Mouse (Mus musculus): ENCODE measurements around the gene Psg19. TPM values are rescaled to one million over a fixed set of nuclear protein-coding genes. Genes with fewer than 3 reads are reported as not detected.
"Not testable (repeated sequence)": the region's sequence is repeated elsewhere in the genome, so short reads cannot be mapped to it uniquely, and the experiment has no call there.

The Psg19 gene
- total and polyA plus RNA-seq, 2 experiments from 2014 or later = not detected

- DNase-seq (ENCODE audit: low spot score) = no peak
- no peak for ATAC-seq (ENCODE audit: low FRiP score)
- TF ChIP-seq CTCF (IDR thresholded peaks at IDR 0.05) = peak; percentile 6; the same call in 1 of the 2 replicates
- H3K36me3 ChIP-seq (ENCODE audit: insufficient read depth, low read length) = no peaks in the 10 kb centered on the region
- H3K4me2 ChIP-seq (ENCODE audit: low read depth, low read length, poor library complexity, severe bottlenecking) = no peak overlapping the region
- H3K9ac ChIP-seq (replicated peaks; ENCODE audit: low read length, poor library complexity, severe bottlenecking) = no peak overlapping the region
- H3K9me3 ChIP-seq (ENCODE audit: low read length) = no peaks in the 10 kb centered on the region
- H3K27me3 ChIP-seq (ENCODE audit: insufficient read depth, low read length) = no peaks in the 10 kb centered on the region
- H3K4me1 ChIP-seq (ENCODE audit: insufficient read depth, low read length) = no peaks in the 10 kb centered on the region
- 46% methylated on average over 3 of the region's 3 CpGs for WGBS
- no peak overlapping the region for H3K4me3 ChIP-seq (ENCODE audit: low read depth, low read length)
- H3K27ac ChIP-seq (ENCODE audit: low read depth, low read length) = no peak overlapping the region
Observed at GRCm38 (mm10) chr7:18799129-18799528, 809 bp upstream of the Psg19 start.

GRCm38 (mm10) chr7:18790671-18791070, 7.6 kb downstream of the Psg19 start:
- H3K36me3 ChIP-seq (ENCODE audit: insufficient read depth, low read length); H3K27me3 ChIP-seq (ENCODE audit: insufficient read depth, low read length): not testable (repeated sequence)

DNA sequence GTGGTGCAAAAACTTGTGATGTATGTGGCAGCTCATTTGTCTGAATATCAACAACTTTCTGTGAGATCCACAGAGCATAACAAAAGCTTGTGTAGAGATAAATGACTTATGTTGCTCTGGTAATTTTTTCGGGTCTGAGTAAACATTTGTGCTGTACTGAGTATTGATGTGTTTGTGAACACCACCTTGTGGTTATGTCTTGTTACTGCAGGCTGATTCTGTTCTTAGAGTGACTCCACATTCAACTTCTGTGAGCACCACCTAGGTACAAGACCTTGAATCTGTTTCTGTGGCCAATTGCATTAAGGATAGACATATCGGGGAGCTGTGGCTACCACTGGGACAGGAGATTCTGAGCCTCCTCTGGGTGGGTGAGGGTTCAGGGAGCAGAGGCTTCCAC, 17.0 kb downstream of the Psg19 start:
- not testable (repeated sequence) for H3K4me1 ChIP-seq (ENCODE audit: insufficient read depth, low read length); H3K36me3 ChIP-seq (ENCODE audit: insufficient read depth, low read length); H3K27me3 ChIP-seq (ENCODE audit: insufficient read depth, low read length); ATAC-seq (ENCODE audit: low FRiP score); H3K9ac ChIP-seq (replicated peaks; ENCODE audit: low read length, poor library complexity, severe bottlenecking); H3K9me3 ChIP-seq (ENCODE audit: low read length); H3K27ac ChIP-seq (ENCODE audit: low read depth, low read length); H3K4me2 ChIP-seq (ENCODE audit: low read depth, low read length, poor library complexity, severe bottlenecking); H3K4me3 ChIP-seq (ENCODE audit: low read depth, low read length)
- DNase-seq (ENCODE audit: low spot score) = peak; percentile 15
- peak; percentile 62 for TF ChIP-seq CTCF (IDR thresholded peaks at IDR 0.05)
- WGBS = 41% methylated on average over 2 of the region's 2 CpGs

More at GRCm38 (mm10) chr7:18790671-18791070, 7.6 kb downstream of the Psg19 start:
- not testable (repeated sequence) for H3K27ac ChIP-seq (ENCODE audit: low read depth, low read length); ATAC-seq (ENCODE audit: low FRiP score); H3K4me3 ChIP-seq (ENCODE audit: low read depth, low read length); H3K4me2 ChIP-seq (ENCODE audit: low read depth, low read length, poor library complexity, severe bottlenecking); H3K9me3 ChIP-seq (ENCODE audit: low read length); H3K9ac ChIP-seq (replicated peaks; ENCODE audit: low read length, poor library complexity, severe bottlenecking); H3K4me1 ChIP-seq (ENCODE audit: insufficient read depth, low read length); DNase-seq (ENCODE audit: low spot score)

DNA sequence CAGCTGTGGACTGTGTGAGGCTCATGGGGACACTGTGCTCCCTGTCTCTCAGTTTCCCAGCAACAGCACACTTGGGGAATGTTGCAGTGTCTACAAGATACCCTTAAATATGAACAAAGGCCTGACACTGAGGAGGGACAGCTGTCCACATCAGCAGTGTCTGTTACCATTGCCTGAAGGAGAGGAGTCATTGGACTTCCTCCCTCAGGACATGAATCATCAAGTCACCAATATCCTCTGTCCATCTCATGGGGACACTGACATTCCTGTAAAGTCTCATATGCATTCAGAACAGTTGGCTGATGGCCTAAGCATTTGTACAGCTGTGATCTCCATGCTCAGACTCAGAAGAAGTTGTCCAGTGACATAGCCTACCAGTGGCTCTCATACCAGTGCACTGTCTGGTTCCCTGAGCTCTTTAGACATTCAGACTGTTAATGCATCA, 19.0 kb downstream of the Psg19 start:
- H3K27me3 ChIP-seq (ENCODE audit: insufficient read depth, low read length) = no peaks in the 10 kb centered on the region
- H3K4me1 ChIP-seq (ENCODE audit: insufficient read depth, low read length) = no peaks in the 10 kb centered on the region
- no peak overlapping the region for H3K4me3 ChIP-seq (ENCODE audit: low read depth, low read length)
- TF ChIP-seq CTCF (IDR thresholded peaks at IDR 0.05) = no peak
- ATAC-seq (ENCODE audit: low FRiP score) (no peak), DNase-seq (ENCODE audit: low spot score) (no peak)
- no peak overlapping the region for H3K9ac ChIP-seq (replicated peaks; ENCODE audit: low read length, poor library complexity, severe bottlenecking)
- no peaks in the 10 kb centered on the region for H3K36me3 ChIP-seq (ENCODE audit: insufficient read depth, low read length)
- H3K27ac ChIP-seq (ENCODE audit: low read depth, low read length) = no peak overlapping the region
- H3K9me3 ChIP-seq (ENCODE audit: low read length) = no peaks in the 10 kb centered on the region
- no peak overlapping the region for H3K4me2 ChIP-seq (ENCODE audit: low read depth, low read length, poor library complexity, severe bottlenecking)

DNA sequence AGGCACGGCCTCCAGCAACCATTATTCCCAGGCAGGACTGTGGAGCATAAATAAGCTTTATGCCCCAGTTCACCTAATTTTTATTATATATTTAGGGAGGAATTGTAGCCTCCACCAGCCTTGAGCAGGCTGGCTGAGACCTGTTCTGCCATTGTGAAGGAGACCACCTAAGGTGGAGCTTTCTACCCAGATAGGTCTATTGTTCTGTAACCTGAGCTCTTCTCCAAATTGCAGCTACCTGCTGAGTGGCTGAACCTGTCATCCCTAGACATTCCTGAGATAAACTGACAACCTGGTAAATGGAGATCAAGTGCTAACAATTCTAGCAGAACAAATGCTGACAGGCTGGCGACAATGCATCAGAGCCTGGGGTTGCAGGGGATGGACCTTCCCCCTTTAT, 35.4 kb downstream of the Psg19 start:
- not testable (repeated sequence) for DNase-seq (ENCODE audit: low spot score); H3K27me3 ChIP-seq (ENCODE audit: insufficient read depth, low read length); H3K4me2 ChIP-seq (ENCODE audit: low read depth, low read length, poor library complexity, severe bottlenecking); H3K36me3 ChIP-seq (ENCODE audit: insufficient read depth, low read length); H3K4me3 ChIP-seq (ENCODE audit: low read depth, low read length); H3K4me1 ChIP-seq (ENCODE audit: insufficient read depth, low read length); H3K9ac ChIP-seq (replicated peaks; ENCODE audit: low read length, poor library complexity, severe bottlenecking); ATAC-seq (ENCODE audit: low FRiP score); H3K27ac ChIP-seq (ENCODE audit: low read depth, low read length); H3K9me3 ChIP-seq (ENCODE audit: low read length)
- no CpG with 5 or more reads among the region's 2 CpGs for WGBS

DNA sequence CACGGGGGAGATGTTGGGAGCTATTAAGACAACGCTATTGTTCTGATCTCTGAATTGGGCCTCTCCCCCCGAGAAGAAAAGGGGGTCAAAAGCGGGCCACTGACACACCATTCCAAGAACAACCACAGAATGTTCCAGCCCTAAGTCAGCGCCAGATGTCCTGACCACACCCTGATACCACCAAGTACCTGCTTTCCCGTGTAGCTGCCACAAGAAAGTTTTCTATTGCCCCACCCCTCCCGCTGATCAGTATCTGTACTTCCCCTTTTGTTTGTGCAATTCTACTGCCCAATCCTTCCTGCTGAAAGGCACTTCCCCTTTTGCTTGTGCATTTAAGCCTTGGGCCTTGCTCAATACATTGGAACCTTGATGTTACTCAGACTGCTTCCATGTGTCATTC, 38.2 kb downstream of the Psg19 start:
- DNase-seq (ENCODE audit: low spot score); H3K9ac ChIP-seq (replicated peaks; ENCODE audit: low read length, poor library complexity, severe bottlenecking); H3K27ac ChIP-seq (ENCODE audit: low read depth, low read length); H3K36me3 ChIP-seq (ENCODE audit: insufficient read depth, low read length); ATAC-seq (ENCODE audit: low FRiP score); H3K4me2 ChIP-seq (ENCODE audit: low read depth, low read length, poor library complexity, severe bottlenecking); H3K4me1 ChIP-seq (ENCODE audit: insufficient read depth, low read length); H3K27me3 ChIP-seq (ENCODE audit: insufficient read depth, low read length); H3K4me3 ChIP-seq (ENCODE audit: low read depth, low read length); H3K9me3 ChIP-seq (ENCODE audit: low read length): not testable (repeated sequence)
- WGBS = 93% methylated on average over 7 of the region's 7 CpGs
